Mouse (Mus musculus): ENCODE results near the gene Tmem163.

Tmem163 gene

GRCm38 (mm10) chr1:127568641-127569040, 110.7 kb downstream of the Tmem163 start:
- DNase-seq (ENCODE audit: low spot score in 2 of 2), result no peak

GRCm38 (mm10) chr1:127556486-127556845, 122.9 kb downstream of the Tmem163 start:
- no peak for DNase-seq (ENCODE audit: low spot score in 2 of 2)

- DNase-seq (ENCODE audit: low spot score in 2 of 2), result no peak
Observed at GRCm38 (mm10) chr1:127555822-127556485, 123.4 kb downstream of the Tmem163 start.

GRCm38 (mm10) chr1:127548078-127548477, 131.3 kb downstream of the Tmem163 start:
- DNase-seq (ENCODE audit: low spot score in 2 of 2), result no peak

GRCm38 (mm10) chr1:127542756-127543155, 136.6 kb downstream of the Tmem163 start:
- no peak for DNase-seq (ENCODE audit: low spot score in 2 of 2)

- no peak for DNase-seq (ENCODE audit: low spot score in 2 of 2)
Observed at GRCm38 (mm10) chr1:127541931-127542330, 137.4 kb downstream of the Tmem163 start.

GRCm38 (mm10) chr1:127541522-127541921, 137.8 kb downstream of the Tmem163 start:
- no peak for DNase-seq (ENCODE audit: low spot score in 2 of 2)

GRCm38 (mm10) chr1:127537204-127538038, 141.9 kb downstream of the Tmem163 start:
- no peak for DNase-seq (ENCODE audit: low spot score in 2 of 2)

- no peak for DNase-seq (ENCODE audit: low spot score in 2 of 2)
Observed at GRCm38 (mm10) chr1:127536448-127536847, 142.9 kb downstream of the Tmem163 start.

GRCm38 (mm10) chr1:127531723-127532122, 147.6 kb downstream of the Tmem163 start:
- no peak for DNase-seq (ENCODE audit: low spot score in 2 of 2)

- no peak for DNase-seq (ENCODE audit: low spot score in 2 of 2)
Observed at GRCm38 (mm10) chr1:127530849-127531580, 148.3 kb downstream of the Tmem163 start.

- DNase-seq (ENCODE audit: low spot score in 2 of 2), result no peak
Observed at GRCm38 (mm10) chr1:127523364-127523763, 156.0 kb downstream of the Tmem163 start.

- no peak for DNase-seq (ENCODE audit: low spot score in 2 of 2)
Observed at GRCm38 (mm10) chr1:127514888-127515287, 164.5 kb downstream of the Tmem163 start.

GRCm38 (mm10) chr1:127514479-127514878, 164.9 kb downstream of the Tmem163 start:
- DNase-seq (ENCODE audit: low spot score in 2 of 2), result peak in 1 of 2 experiments; percentile 13

- DNase-seq (ENCODE audit: low spot score in 2 of 2), result no peak
Observed at GRCm38 (mm10) chr1:127513664-127514063, 165.7 kb downstream of the Tmem163 start.

GRCm38 (mm10) chr1:127513140-127513539, 166.2 kb downstream of the Tmem163 start:
- no peak for DNase-seq (ENCODE audit: low spot score in 2 of 2)

- no peak for DNase-seq (ENCODE audit: low spot score in 2 of 2)
Observed at GRCm38 (mm10) chr1:127512709-127513108, 166.6 kb downstream of the Tmem163 start.

- DNase-seq (ENCODE audit: low spot score in 2 of 2), result peak; percentile 11 to 15
Observed at GRCm38 (mm10) chr1:127511362-127511761, 168.0 kb downstream of the Tmem163 start.

GRCm38 (mm10) chr1:127508921-127509320, 170.4 kb downstream of the Tmem163 start:
- DNase-seq (ENCODE audit: low spot score in 2 of 2), result no peak

- DNase-seq (ENCODE audit: low spot score in 2 of 2), result no peak
Observed at GRCm38 (mm10) chr1:127508067-127508739, 171.1 kb downstream of the Tmem163 start.

GRCm38 (mm10) chr1:127507042-127507650, 172.2 kb downstream of the Tmem163 start:
- DNase-seq (ENCODE audit: low spot score in 2 of 2), result no peak

Measured in heart, adult 9 months (tissue).